Mouse (Mus musculus) liver, postnatal 0 days (tissue): Measurements from ENCODE around the gene Filip1. TPM values are rescaled to one million over a fixed set of nuclear protein-coding genes. Genes with fewer than 3 reads are reported as not detected.
A peak's percentile ranks its signal among the peaks of the same experiment; 100 is the strongest.

Source experiments
- ATAC-seq: fragments of 200-750 bp; cut with Nextera tagmentation; 2 replicates; pipeline ENCODE4 v1.8.0; 2017; ENCODE audit warnings: mild to moderate bottlenecking, moderate library complexity
- DNase-seq: peaks from one replicate; pipeline ENCODE4 v3.0.0-alpha.2; 2016
- H3K27ac ChIP-seq: fragments of 300-500 bp; sonication (generic); 2 replicates; pipeline ENCODE4 v1.5.1; 2014; ENCODE audit warnings: antibody characterized with exemption, moderate library complexity, mild to moderate bottlenecking, low read depth
- H3K27me3 ChIP-seq: fragments of 300-500 bp; sonication (generic); 2 replicates; pipeline ENCODE4 v1.6.1; 2014; ENCODE audit warnings: low read length, control low read depth, mixed read lengths; ENCODE audit not compliant: insufficient read depth
- H3K36me3 ChIP-seq: fragments of 300-500 bp; sonication (generic); replicated peaks from 2 replicates; pipeline ENCODE4 v1.6.1; 2014; ENCODE audit warnings: mild to moderate bottlenecking, control low read depth, low read length, moderate library complexity, mixed read lengths; ENCODE audit not compliant: insufficient read depth
- H3K4me1 ChIP-seq: fragments of 300-500 bp; sonication (generic); 2 replicates; pipeline ENCODE4 v1.6.1; 2014; ENCODE audit warnings: antibody characterized with exemption, mild to moderate bottlenecking, control low read depth; ENCODE audit not compliant: insufficient read depth
- H3K4me2 ChIP-seq: fragments of 300-500 bp; sonication (generic); 2 replicates; pipeline ENCODE4 v1.6.1; 2014; ENCODE audit warnings: low read depth, mild to moderate bottlenecking, low read length, moderate library complexity, mixed read lengths
- H3K4me3 ChIP-seq: fragments of 300-500 bp; sonication (generic); 2 replicates; pipeline ENCODE4 v1.5.1; 2014; ENCODE audit warnings: low read depth, low read length
- H3K9ac ChIP-seq: fragments of 300-500 bp; sonication (generic); replicated peaks from 2 replicates; pipeline ENCODE4 v1.6.1; 2014; ENCODE audit warnings: mild to moderate bottlenecking, moderate library complexity
- H3K9me3 ChIP-seq: fragments of 300-500 bp; sonication (generic); 2 replicates; pipeline ENCODE4 v1.6.1; 2016; ENCODE audit warnings: mild to moderate bottlenecking, control low read depth, low read length, mixed read lengths
- CTCF ChIP-seq: sonication (generic); IDR thresholded peaks from 2 replicates; pipeline ENCODE4 v1.5.1; 2016; ENCODE audit warnings: antibody characterized with exemption, low read depth
- EP300 ChIP-seq: IDR thresholded peaks from 2 replicates; pipeline ENCODE4 v1.6.1; 2016; ENCODE audit warnings: antibody characterized with exemption, low read depth, mild to moderate bottlenecking
- WGBS: fragments of 180-500 bp; shearing (Covaris S2); extraction: QIAGEN DNeasy Blood & Tissue Kit; methylation state at CpG from one replicate; pipeline ENCODE4 v1.1.7; 2014; ENCODE audit not compliant: insufficient replicate concordance; 5-methylcytosine and 5-hydroxymethylcytosine counted together
- polyA plus RNA-seq: library from polyadenylated mRNA; unstranded; fragments of >200 nt; fragmentation: Nextera tagmentation; extraction: Ambion mirVana; gene quantifications from 2 replicates; pipeline ENCODE4 v1.2.1, GENCODE M21; 2015

Gene Filip1
- polyA plus RNA-seq, 1 experiment from 2014 or later: 1.2 TPM

DNA sequence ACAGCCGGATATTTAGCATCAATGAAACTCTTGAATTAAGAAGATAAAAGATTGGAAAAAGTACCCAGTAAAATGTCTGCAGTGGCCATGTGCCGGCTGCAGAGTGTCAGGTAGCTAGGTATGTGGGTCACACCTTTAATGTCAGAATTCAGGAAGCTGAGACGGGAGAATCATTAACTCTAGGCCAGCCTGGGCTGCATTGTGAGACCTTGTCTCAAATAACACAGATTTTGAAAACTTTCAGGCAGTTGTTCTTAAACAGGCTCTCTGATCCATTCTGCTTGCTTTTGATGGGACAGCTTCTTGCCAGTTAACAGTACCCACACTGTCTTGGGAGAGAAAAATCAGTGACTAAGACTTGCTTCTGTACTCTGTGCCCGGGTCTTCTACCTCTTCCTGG lies 43.1 kb downstream of the Filip1 start:
- DNase-seq (no peak), ATAC-seq (no peak)
- 0 out of 2 replicates have a peak, but pooled peaks cover 2% of the 10 kb centered on the region for H3K4me1 ChIP-seq
- H3K27ac ChIP-seq: no peak overlapping the region
- no peaks in the 10 kb centered on the region for H3K36me3 ChIP-seq
- TF ChIP-seq CTCF (no peak), EP300 (no peak)
- H3K4me2 ChIP-seq: no peak overlapping the region
- no peaks in the 10 kb centered on the region for H3K9me3 ChIP-seq
- no peak overlapping the region for H3K9ac ChIP-seq
- H3K27me3 ChIP-seq: no peaks in the 10 kb centered on the region
- WGBS: 63% methylated on average over 4 of the region's 4 CpGs
- H3K4me3 ChIP-seq: no peak overlapping the region

DNA sequence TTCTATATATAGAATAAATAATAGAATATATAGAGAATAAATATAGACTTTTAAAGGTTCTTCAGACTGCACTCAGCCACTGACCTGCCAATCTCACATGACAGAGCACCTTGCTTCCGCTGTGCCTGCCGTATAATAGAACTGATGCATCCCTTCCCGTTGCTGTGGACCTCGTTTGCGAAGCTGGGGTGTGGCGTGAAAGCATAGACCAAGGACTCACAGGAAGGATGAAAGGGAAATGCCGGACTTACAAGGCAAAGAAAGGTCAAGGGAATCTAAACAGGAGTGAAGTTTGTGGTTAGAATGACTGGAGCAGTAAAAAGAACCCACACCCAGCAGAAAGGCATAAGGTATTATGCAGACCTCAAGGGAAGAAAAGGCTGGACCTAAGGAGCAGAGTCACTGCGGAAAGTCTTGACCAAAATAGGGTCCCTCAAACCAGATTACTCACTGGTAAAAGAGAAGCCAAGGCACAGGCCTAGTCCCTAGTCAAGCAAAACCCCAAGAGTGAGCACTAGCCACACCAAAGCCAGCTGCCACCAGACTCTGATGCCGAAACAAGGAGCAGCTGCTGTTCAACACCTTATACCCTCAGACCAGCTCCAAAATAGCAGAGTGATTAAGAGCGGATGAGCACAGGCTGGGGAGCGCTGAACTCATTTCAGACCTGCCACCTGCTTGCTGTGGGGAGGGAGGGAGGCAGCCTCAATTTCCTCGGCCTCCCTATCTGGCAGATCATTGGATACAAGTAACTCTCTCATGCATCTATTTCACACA lies 45.8 kb downstream of the Filip1 start:
- H3K27me3 ChIP-seq: no peaks in the 10 kb centered on the region
- no peaks in the 10 kb centered on the region for H3K9me3 ChIP-seq
- no peak overlapping the region for H3K9ac ChIP-seq
- no peak for ATAC-seq
- 0 out of 2 replicates have a peak, but pooled peaks cover 2% of the 10 kb centered on the region for H3K4me1 ChIP-seq
- DNase-seq: no peak
- no peak overlapping the region for H3K4me2 ChIP-seq
- no peak for TF ChIP-seq EP300
- TF ChIP-seq CTCF: no peak
- no peaks in the 10 kb centered on the region for H3K36me3 ChIP-seq
- 75% methylated on average over 12 of the region's 12 CpGs for WGBS
- H3K4me3 ChIP-seq: no peak overlapping the region
- no peak overlapping the region for H3K27ac ChIP-seq

DNA sequence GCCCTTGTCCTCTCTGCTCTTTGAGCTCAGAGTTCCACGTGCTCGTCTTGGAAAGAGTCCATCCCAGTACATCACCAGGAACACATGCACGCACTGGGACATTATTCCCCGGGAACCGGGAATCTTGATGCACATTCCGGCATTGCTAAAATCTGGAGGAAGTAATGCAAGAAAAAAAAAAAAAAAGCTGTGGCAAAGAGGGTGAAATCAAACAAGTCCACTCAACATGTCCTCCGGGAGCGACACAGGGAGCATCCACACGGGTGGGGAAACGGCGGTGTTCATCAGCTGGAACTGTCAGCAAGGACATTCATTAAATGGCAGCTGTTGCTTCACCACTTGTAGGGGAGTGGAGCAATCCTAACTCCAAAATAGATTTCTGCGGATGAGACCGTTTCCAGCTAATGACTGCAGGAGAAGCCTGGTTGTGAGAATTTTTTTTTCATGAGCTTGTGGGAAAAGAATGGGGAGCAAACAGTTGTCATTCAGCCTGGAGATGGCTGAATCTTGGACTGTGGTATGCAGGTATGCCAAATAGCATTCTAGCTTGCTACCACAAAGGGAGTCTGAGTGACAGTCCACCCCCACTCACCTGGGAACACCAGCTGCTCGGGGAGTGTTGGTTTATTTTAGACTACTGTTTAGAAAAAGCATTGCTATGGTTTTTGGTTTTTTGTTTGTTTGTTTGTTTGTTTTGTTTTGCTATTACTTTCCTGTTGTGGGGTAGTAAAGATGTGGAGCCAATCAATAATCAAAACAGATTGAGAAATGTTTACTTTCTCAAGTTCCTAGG lies 46.9 kb downstream of the Filip1 start:
- 0 out of 2 replicates have a peak, but pooled peaks cover 4% of the 10 kb centered on the region for H3K4me1 ChIP-seq
- no peak overlapping the region for H3K27ac ChIP-seq
- H3K9me3 ChIP-seq: no peaks in the 10 kb centered on the region
- no peaks in the 10 kb centered on the region for H3K27me3 ChIP-seq
- H3K4me3 ChIP-seq: no peak overlapping the region
- ATAC-seq (no peak), DNase-seq (no peak)
- H3K36me3 ChIP-seq: no peaks in the 10 kb centered on the region
- WGBS: 78% methylated on average over 14 of the region's 14 CpGs
- no peak overlapping the region for H3K4me2 ChIP-seq
- no peak overlapping the region for H3K9ac ChIP-seq
- no peak for TF ChIP-seq CTCF
- TF ChIP-seq EP300: no peak

DNA sequence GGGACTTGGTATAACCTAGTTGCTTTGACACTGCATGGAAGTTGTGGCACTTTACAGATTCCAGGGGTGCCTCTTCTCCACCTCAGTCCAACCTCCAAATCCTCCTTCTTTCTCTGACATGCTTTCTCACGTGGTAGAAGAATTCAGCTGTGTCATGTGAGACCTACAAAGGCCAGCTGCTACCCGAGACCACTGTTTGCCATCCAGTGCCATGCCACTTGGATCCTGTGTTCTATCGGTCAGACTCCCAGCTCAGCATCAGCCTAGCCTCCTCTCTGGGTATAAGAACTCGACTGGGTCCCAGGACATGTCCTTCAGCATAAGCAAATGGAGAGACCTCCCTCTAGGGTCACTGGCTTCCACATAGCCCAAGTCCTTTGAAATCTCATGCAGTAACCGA lies 47.6 kb downstream of the Filip1 start:
- Histone ChIP-seq H3K4me3 (no peak overlapping the region), H3K27ac (no peak overlapping the region), H3K4me2 (no peak overlapping the region), H3K9me3 (no peaks in the 10 kb centered on the region), H3K4me1 (0 out of 2 replicates have a peak, but pooled peaks cover 2% of the 10 kb centered on the region), H3K9ac (no peak overlapping the region), H3K36me3 (no peaks in the 10 kb centered on the region), H3K27me3 (no peaks in the 10 kb centered on the region)
- TF ChIP-seq EP300: no peak
- TF ChIP-seq CTCF: no peak
- ATAC-seq: no peak
- no peak for DNase-seq
- 77% methylated on average over 5 of the region's 5 CpGs for WGBS

DNA sequence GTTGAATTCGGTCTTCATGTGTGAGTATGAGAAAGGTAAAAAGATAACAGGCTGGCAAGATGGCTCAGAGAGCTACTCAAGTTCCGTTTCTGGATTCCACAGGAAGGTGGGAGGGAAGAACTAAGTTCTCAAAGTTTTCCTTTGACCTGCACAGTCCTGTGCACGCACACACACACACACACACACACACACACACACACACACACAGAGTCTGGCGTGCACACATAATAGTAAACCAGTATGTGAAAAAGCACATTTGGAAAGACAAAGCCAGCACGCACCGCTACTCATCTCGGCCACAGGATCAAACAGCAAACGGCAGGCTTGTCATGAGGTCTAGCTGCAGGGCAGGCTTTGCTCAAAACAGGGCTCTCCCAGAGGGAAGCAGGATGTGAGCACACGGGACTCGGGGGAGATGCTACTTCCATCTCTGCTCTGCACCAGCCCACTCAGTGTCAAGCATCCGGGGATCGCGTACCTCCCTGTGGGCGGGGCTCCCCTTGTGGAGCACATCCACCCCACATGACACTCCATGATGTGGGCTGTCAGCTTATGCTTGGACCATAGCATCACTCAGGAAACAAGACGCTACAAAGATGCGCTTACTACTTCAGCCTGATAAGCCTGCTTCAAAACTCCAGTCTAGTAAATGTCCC lies 50.9 kb downstream of the Filip1 start:
- peak; percentile 68 for ATAC-seq
- TF ChIP-seq EP300 (no peak), CTCF (no peak)
- Histone ChIP-seq H3K36me3 (no peaks in the 10 kb centered on the region), H3K4me3 (no peak overlapping the region), H3K4me2 (0 out of 2 replicates have a peak overlapping the region, but pooled peaks have one; percentile 6), H3K9me3 (no peaks in the 10 kb centered on the region), H3K4me1 (0 out of 2 replicates have a peak, but pooled peaks cover 2% of the 10 kb centered on the region), H3K27me3 (no peaks in the 10 kb centered on the region), H3K27ac (peak overlapping the region; percentile 39; the same call in 1 of the 2 replicates), H3K9ac (no peak overlapping the region)
- DNase-seq: peak; percentile 49
- WGBS: 57% methylated on average over 16 of the region's 16 CpGs

DNA sequence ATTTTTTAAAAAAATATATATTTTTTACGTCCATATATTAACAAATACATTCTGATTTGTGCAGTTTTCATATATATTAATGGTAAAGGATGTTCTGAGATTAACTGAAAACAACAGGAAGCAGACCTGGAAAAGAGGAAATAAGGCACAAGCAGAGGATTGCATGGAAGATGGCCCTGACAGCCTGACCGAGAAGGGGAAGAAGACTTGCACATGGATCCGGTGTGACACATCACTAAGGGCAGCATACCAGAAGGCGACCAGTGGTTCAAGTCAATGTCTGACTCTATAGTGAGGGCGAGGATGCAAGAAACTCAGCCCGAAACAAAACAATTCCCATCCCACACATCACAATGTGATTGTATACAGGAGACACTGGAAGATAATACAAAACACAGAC lies 52.2 kb downstream of the Filip1 start:
- Histone ChIP-seq H3K27ac (no peak overlapping the region), H3K36me3 (no peaks in the 10 kb centered on the region), H3K4me2 (no peak overlapping the region), H3K9me3 (no peaks in the 10 kb centered on the region), H3K4me1 (0 out of 2 replicates have a peak, but pooled peaks cover 2% of the 10 kb centered on the region), H3K27me3 (no peaks in the 10 kb centered on the region), H3K9ac (no peak overlapping the region), H3K4me3 (no peak overlapping the region)
- TF ChIP-seq CTCF (no peak), EP300 (no peak)
- no peak for DNase-seq
- 54% methylated on average over 6 of the region's 6 CpGs for WGBS
- no peak for ATAC-seq
